Mouse (Mus musculus) lung, embryonic 14.5 days (tissue): ENCODE measurements around the gene Rnf34. TPM values are rescaled to one million over a fixed set of nuclear protein-coding genes. Genes with fewer than 3 reads are reported as not detected.
A peak's percentile ranks its signal among the peaks of the same experiment; 100 is the strongest.

Experiments used
- ATAC-seq: fragments of 200-750 bp; cut with Nextera tagmentation; 2 replicates; pipeline ENCODE4 v1.8.0; 2017; ENCODE audit warnings: mild to moderate bottlenecking, moderate TSS enrichment, moderate library complexity; ENCODE audit not compliant: insufficient read depth
- DNase-seq: peaks from one replicate; pipeline ENCODE4 v3.0.0-alpha.2; 2015
- H3K27ac ChIP-seq: fragments of 300-500 bp; sonication (generic); 2 replicates; pipeline ENCODE4 v1.5.1; 2014; ENCODE audit warnings: low read depth, mild to moderate bottlenecking, moderate library complexity
- H3K27me3 ChIP-seq: fragments of 300-500 bp; sonication (generic); 2 replicates; pipeline ENCODE4 v1.6.1; 2014; ENCODE audit warnings: low read length, control low read depth; ENCODE audit not compliant: insufficient read depth
- H3K36me3 ChIP-seq: fragments of 300-500 bp; sonication (generic); 2 replicates; pipeline ENCODE4 v1.6.1; 2014; ENCODE audit warnings: control low read depth; ENCODE audit not compliant: insufficient read depth
- H3K4me1 ChIP-seq: fragments of 300-500 bp; sonication (generic); 2 replicates; pipeline ENCODE4 v1.6.1; 2014; ENCODE audit warnings: antibody characterized with exemption, control low read depth; ENCODE audit not compliant: insufficient read depth
- H3K4me2 ChIP-seq: fragments of 300-500 bp; sonication (generic); 2 replicates; pipeline ENCODE4 v1.6.1; 2014; ENCODE audit warnings: mild to moderate bottlenecking
- H3K4me3 ChIP-seq: fragments of 300-500 bp; sonication (generic); 2 replicates; pipeline ENCODE4 v1.5.1; 2014; ENCODE audit warnings: low read depth, low read length
- H3K9ac ChIP-seq: fragments of 300-500 bp; sonication (generic); 2 replicates; pipeline ENCODE4 v1.6.1; 2014
- H3K9me3 ChIP-seq: fragments of 300-500 bp; sonication (generic); 2 replicates; pipeline ENCODE4 v1.6.1; 2016; ENCODE audit warnings: low read depth, low read length, control low read depth
- CTCF ChIP-seq: IDR thresholded peaks from 2 replicates; pipeline ENCODE4 v1.5.1; 2016; ENCODE audit warnings: antibody characterized with exemption, low read depth
- WGBS: fragments of 180-500 bp; shearing (Covaris S2); extraction: QIAGEN DNeasy Blood & Tissue Kit; methylation state at CpG from one replicate; pipeline ENCODE4 v1.1.7; 2014; 5-methylcytosine and 5-hydroxymethylcytosine counted together
- polyA plus RNA-seq: library from polyadenylated mRNA; unstranded; fragments of >200 nt; fragmentation: Nextera tagmentation; extraction: Ambion mirVana; gene quantifications from 2 replicates; pipeline ENCODE4 v1.2.1, GENCODE M21; 2014

Gene Rnf34
- polyA plus RNA-seq, 1 experiment from 2014 or later: 33.5 TPM

DNA sequence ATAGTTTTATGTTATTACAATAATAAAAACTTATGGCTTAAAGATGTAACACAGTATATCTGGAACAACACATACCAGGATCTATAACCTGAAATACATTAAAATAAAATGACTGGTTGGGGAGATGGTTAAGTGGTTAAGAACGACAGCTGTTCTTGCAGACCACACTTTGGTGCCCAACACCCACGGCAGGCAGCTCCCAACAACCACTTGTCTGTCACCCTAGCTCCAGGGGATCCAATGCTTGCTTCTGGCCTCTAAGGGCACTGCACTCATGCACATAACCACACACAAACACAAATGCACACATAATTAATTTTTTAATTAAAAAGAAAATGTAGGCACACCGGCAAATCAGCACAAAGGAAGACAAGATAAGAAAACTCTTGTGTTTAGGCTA is 37.1 kb upstream of the Rnf34 start:
- Histone ChIP-seq H3K9ac (no peak overlapping the region), H3K36me3 (peaks cover 93% of the 10 kb centered on the region), H3K27ac (no peak overlapping the region), H3K27me3 (no peaks in the 10 kb centered on the region), H3K9me3 (no peaks in the 10 kb centered on the region), H3K4me2 (no peak overlapping the region), H3K4me3 (no peak overlapping the region), H3K4me1 (no peaks in the 10 kb centered on the region)
- ATAC-seq: no peak
- DNase-seq: no peak
- 82% methylated on average over 3 of the region's 3 CpGs for WGBS
- TF ChIP-seq CTCF: no peak

DNA sequence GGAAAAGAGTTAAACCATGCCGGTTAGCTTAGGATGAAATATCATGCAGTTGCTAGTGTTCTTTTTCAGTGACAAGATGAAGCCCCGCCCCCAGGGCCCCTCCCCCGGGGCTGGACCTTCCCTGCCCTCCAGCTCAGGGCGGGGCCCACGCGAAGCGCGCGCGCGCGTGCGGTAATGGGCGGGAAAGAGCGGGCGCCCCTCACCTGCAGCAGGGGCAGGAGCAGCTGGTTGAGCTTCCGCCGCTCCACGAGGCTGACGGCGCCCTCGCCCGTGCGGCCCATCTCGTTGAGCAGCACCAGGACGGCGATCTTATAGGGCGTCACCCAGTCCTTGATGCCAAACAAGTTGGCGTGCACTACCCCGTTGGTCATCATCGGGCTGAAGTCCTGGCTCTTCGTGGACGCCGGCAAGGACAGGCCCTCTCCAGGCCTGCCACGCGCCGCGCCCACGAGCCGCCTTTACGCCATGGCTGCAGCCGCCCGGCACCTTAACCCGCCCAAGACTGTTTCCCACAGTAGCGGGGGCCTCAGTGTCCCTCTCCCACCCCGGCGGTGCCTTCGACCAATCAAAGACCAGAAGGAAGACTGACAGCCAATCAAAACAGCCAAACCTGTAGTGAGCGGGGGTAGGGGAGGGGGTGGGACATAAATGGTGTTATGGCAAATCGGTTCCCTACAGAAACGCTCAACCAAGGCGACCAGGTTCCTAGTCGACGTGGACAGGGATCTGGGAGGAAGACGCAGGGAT is 28.9 kb upstream of the Rnf34 start, which contains the start of gene Anapc5:
Gene Anapc5, minus strand, starts transcription at position 563 of the 747 bp plus-strand sequence.
- Histone ChIP-seq H3K4me3 (peak within 1 kb of the TSS; percentile 84), H3K9me3 (no peaks in the 10 kb centered on the region), H3K9ac (peak within 1 kb of the TSS; percentile 89), H3K27me3 (no peaks in the 10 kb centered on the region), H3K4me2 (peak within 1 kb of the TSS; percentile 67), H3K27ac (peak within 1 kb of the TSS; percentile 96), H3K36me3 (peaks cover 34% of the 10 kb centered on the region), H3K4me1 (peaks cover 7% of the 10 kb centered on the region)
- peak; percentile 95 for DNase-seq
- under 1% methylated on average over 55 of the region's 55 CpGs for WGBS
- TF ChIP-seq CTCF: no peak
- peak; percentile 100 for ATAC-seq

DNA sequence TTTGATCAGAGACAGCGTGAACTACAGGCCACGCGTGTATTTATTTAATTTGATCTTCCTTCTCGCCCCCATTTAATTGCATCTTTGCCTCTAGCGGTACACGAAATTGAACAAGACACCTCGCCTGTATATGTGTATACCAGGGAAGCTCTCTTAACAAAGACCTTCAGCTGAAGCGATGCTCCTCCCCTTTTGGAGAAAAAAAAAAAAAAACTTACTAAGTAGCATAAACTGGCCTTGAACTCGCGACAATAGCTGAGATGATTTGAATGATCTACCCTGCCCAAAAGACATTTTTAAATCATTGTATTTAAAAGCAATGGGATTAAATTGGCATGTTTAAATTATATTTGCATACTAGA is 28.3 kb upstream of the Rnf34 start:
- no peaks in the 10 kb centered on the region for H3K9me3 ChIP-seq
- ATAC-seq: peak; percentile 42
- under 1% methylated on average over 10 of the region's 10 CpGs for WGBS

DNA sequence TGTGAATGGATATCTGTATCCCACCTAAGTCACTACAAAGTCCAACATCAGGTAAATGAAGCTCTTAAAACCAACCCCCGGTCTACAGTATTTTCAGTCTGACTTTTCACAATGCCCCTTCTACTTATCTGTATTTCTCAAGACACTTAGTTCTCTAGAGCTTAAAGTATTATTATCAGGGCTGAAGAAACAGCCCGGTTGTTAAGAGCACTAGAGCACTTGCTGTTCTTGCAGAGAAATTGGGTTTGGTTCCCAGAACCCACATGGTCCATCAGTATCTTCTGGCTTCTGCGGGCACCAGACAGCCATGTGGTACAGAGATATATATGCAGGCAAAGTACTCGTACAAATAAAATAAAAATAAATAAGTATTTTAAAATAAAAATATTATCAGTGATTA is 27.4 kb upstream of the Rnf34 start:
- Histone ChIP-seq H3K4me1 (peaks cover 7% of the 10 kb centered on the region), H3K4me2 (no peak overlapping the region), H3K9ac (no peak overlapping the region), H3K4me3 (no peak overlapping the region), H3K36me3 (peaks cover 21% of the 10 kb centered on the region), H3K27ac (no peak overlapping the region), H3K9me3 (no peaks in the 10 kb centered on the region), H3K27me3 (no peaks in the 10 kb centered on the region)
- ATAC-seq: no peak
- 84% methylated on average over 4 of the region's 4 CpGs for WGBS
- no peak for DNase-seq
- TF ChIP-seq CTCF: no peak

More for the DNA sequence above, 28.3 kb upstream of the Rnf34 start:
- Histone ChIP-seq H3K36me3 (peaks cover 30% of the 10 kb centered on the region), H3K27me3 (no peaks in the 10 kb centered on the region), H3K4me3 (peak overlapping the region; percentile 84), H3K4me2 (peak overlapping the region; percentile 67), H3K27ac (peak overlapping the region; percentile 96), H3K4me1 (peaks cover 7% of the 10 kb centered on the region), H3K9ac (peak overlapping the region; percentile 89)
- TF ChIP-seq CTCF: no peak
- DNase-seq: no peak

DNA sequence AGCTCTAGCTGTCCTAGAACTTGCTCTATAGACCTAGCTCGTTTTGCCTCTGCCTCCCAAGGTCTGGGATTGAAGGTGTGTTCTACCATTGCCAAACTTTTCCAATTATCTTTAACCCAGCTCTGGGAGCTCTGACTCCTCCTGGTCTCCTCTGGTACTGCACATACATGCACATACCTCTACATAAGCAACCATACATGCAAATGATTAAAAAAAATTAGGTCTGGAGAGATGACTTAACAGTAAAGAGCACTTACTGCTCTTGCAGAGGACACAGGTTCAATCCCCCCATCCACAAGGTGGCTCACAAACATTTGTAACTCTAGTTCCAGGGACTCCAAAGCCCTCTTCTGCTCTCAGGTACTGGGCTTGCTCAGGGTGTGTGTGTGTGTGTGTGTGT is 25.9 kb upstream of the Rnf34 start:
- H3K4me2 ChIP-seq: no peak overlapping the region
- H3K27ac ChIP-seq: no peak overlapping the region
- H3K9me3 ChIP-seq: no peaks in the 10 kb centered on the region
- no peaks in the 10 kb centered on the region for H3K27me3 ChIP-seq
- H3K36me3 ChIP-seq: peaks cover 6% of the 10 kb centered on the region; the same call in 1 of the 2 replicates
- no peak overlapping the region for H3K4me3 ChIP-seq
- TF ChIP-seq CTCF: no peak
- no peak overlapping the region for H3K9ac ChIP-seq
- no peak for ATAC-seq
- peaks cover 7% of the 10 kb centered on the region for H3K4me1 ChIP-seq
- no peak for DNase-seq
- 50% methylated on average over 1 of the region's 1 CpGs for WGBS

DNA sequence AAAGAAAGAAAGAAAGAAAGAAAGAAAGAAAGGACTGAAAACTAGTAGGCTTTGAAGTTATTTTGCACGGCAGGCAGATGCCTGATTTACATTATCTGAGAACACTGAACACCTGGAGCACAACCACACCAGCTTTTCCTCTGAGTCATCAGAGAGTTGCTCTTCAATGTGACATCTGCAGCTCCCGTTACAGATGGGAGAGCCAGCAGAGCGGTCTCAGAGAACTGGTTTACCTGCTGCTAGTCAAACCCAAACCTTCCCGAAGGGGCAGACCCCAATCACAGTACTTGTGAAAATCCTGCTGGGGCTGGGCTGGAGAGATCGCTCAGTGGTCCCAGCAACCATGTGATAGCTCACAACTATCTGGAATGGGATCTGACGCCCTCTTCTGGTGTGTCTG is 25.4 kb upstream of the Rnf34 start:
- H3K9me3 ChIP-seq: no peaks in the 10 kb centered on the region
- peaks cover 5% of the 10 kb centered on the region for H3K4me1 ChIP-seq
- no peak for TF ChIP-seq CTCF
- peaks cover 2% of the 10 kb centered on the region; the same call in 1 of the 2 replicates for H3K36me3 ChIP-seq
- no peaks in the 10 kb centered on the region for H3K27me3 ChIP-seq
- H3K27ac ChIP-seq: no peak overlapping the region
- 59% methylated on average over 6 of the region's 6 CpGs for WGBS
- H3K9ac ChIP-seq: no peak overlapping the region
- DNase-seq (no peak), ATAC-seq (no peak)
- no peak overlapping the region for H3K4me3 ChIP-seq
- no peak overlapping the region for H3K4me2 ChIP-seq

DNA sequence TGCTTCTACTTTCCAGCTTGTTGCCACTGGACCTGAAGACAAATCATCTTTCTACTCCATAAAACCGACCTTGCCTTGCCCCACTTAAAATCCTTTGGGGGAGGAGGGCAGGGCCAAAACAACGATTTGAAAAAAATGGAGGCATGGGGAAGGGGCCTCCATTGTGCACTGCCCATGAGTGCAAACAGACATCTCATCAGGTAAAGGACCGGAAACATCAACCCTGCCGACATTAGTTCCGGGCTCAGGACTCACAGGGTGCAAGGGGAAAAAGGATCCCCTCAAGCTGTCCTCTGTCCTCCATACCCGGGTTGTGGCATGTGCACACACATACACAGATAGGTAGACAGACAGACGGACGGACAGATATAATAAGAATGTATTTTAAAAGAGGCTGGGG is 24.7 kb upstream of the Rnf34 start:
- H3K9me3 ChIP-seq: no peaks in the 10 kb centered on the region
- no peaks in the 10 kb centered on the region for H3K36me3 ChIP-seq
- ATAC-seq (no peak), DNase-seq (no peak)
- H3K27me3 ChIP-seq: no peaks in the 10 kb centered on the region
- H3K9ac ChIP-seq: no peak overlapping the region
- no peaks in the 10 kb centered on the region for H3K4me1 ChIP-seq
- no peak overlapping the region for H3K4me3 ChIP-seq
- WGBS: 79% methylated on average over 8 of the region's 8 CpGs
- H3K4me2 ChIP-seq: no peak overlapping the region
- no peak for TF ChIP-seq CTCF
- H3K27ac ChIP-seq: no peak overlapping the region
